Mouse (Mus musculus) MEL (cell line): ENCODE results near the gene Ccr6. TPM values are rescaled to one million over a fixed set of nuclear protein-coding genes. Genes with fewer than 3 reads are reported as not detected.

Experiments used
- DNase-seq: peaks from one replicate; pipeline ENCODE4 v3.0.0; 2011; ENCODE audit warnings: low read depth, low spot score
- H3K27ac ChIP-seq: 2 replicates; pipeline ENCODE4 v1.5.1; 2012; ENCODE audit warnings: low read depth, mild to moderate bottlenecking, control low read depth, low read length, moderate library complexity; ENCODE audit not compliant: control insufficient read depth
- H3K27me3 ChIP-seq, 2 experiments: fragments of 150-350 bp in 1 of 2; sonication (generic) in 1 of 2; 2 replicates each; pipeline ENCODE4 v1.6.1; 2012; ENCODE audit warnings: low read length in 2 of 2, mild to moderate bottlenecking in 2 of 2, improper control_type of control experiment in 1 of 2, moderate library complexity in 1 of 2; ENCODE audit not compliant: insufficient read depth in 2 of 2, control insufficient read depth in 1 of 2
- H3K36me3 ChIP-seq, 2 experiments: 2 replicates each; pipeline ENCODE4 v1.6.1; 2012 to 2014; ENCODE audit warnings: low read length in 2 of 2, improper control_type of control experiment in 1 of 2, inconsistent platforms in 1 of 2, mild to moderate bottlenecking in 1 of 2; ENCODE audit not compliant: insufficient read depth in 2 of 2, control insufficient read depth in 1 of 2
- H3K4me1 ChIP-seq, 2 experiments: fragments of 150-350 bp in 1 of 2; sonication (generic) in 1 of 2; 2 replicates each; pipeline ENCODE4 v1.6.1; 2012; ENCODE audit warnings: low read length in 2 of 2, improper control_type of control experiment in 1 of 2, mild to moderate bottlenecking in 1 of 2; ENCODE audit not compliant: insufficient read depth in 2 of 2, control insufficient read depth in 1 of 2
- H3K4me3 ChIP-seq, 2 experiments: fragments of 150-350 bp in 1 of 2; sonication (generic) in 1 of 2; 2 replicates each; pipeline ENCODE4 v1.5.1; 2012; ENCODE audit warnings: low read depth in 2 of 2, low read length in 2 of 2, mild to moderate bottlenecking in 2 of 2, moderate library complexity in 2 of 2, control low read depth in 1 of 2, improper control_type of control experiment in 1 of 2; ENCODE audit not compliant: control insufficient read depth in 1 of 2, insufficient read depth in 1 of 2
- H3K79me2 ChIP-seq: 2 replicates; pipeline ENCODE4 v1.6.1; 2012; ENCODE audit warnings: mild to moderate bottlenecking, low read length, moderate library complexity; ENCODE audit not compliant: control insufficient read depth, poor library complexity, insufficient read depth
- H3K9ac ChIP-seq: 2 replicates; pipeline ENCODE4 v1.6.1; 2012; ENCODE audit warnings: low read depth, mild to moderate bottlenecking, control low read depth, low read length, moderate library complexity; ENCODE audit not compliant: control insufficient read depth, poor library complexity, severe bottlenecking
- H3K9me3 ChIP-seq: fragments of 150-350 bp; sonication (generic); replicated peaks from 2 replicates; pipeline ENCODE4 v1.6.1; 2012; ENCODE audit warnings: mild to moderate bottlenecking, low read length, improper control_type of control experiment, moderate library complexity; ENCODE audit not compliant: insufficient read depth
- BHLHE40 ChIP-seq: IDR thresholded peaks from 2 replicates; pipeline ENCODE4 v1.6.1; 2012; ENCODE audit warnings: low read depth, mild to moderate bottlenecking, inconsistent platforms, low read length, improper control_type of control experiment, borderline replicate concordance
- CTCF ChIP-seq, 3 experiments: IDR thresholded peaks in 2 of 3; conservative IDR thresholded peaks in 1 of 3; 2 replicates each; pipeline ENCODE4 v1.5.1; 2011 to 2012; ENCODE audit warnings: low read length in 3 of 3, low read depth in 2 of 3, mild to moderate bottlenecking in 2 of 3, improper control_type of control experiment in 1 of 3, inconsistent platforms in 1 of 3, mixed read lengths in 1 of 3, moderate library complexity in 1 of 3; ENCODE audit not compliant: control insufficient read depth in 1 of 3, insufficient read depth in 1 of 3, poor library complexity in 1 of 3, severe bottlenecking in 1 of 3
- E2F4 ChIP-seq: IDR thresholded peaks from 2 replicates; pipeline ENCODE4 v1.6.1; 2011; ENCODE audit warnings: low read depth, low read length, improper control_type of control experiment, borderline replicate concordance
- ETS1 ChIP-seq: IDR thresholded peaks from 2 replicates; pipeline ENCODE4 v1.6.1; 2012; ENCODE audit warnings: low read depth, mild to moderate bottlenecking, inconsistent platforms, low read length, improper control_type of control experiment, moderate library complexity
- HCFC1 ChIP-seq: IDR thresholded peaks from 2 replicates; pipeline ENCODE4 v1.6.1; 2012; ENCODE audit warnings: low read depth, mild to moderate bottlenecking, inconsistent platforms, low read length, improper control_type of control experiment, moderate library complexity
- KAT2A ChIP-seq: conservative IDR thresholded peaks from 2 replicates; pipeline ENCODE4 v1.6.1; 2012; ENCODE audit warnings: low read depth, low read length, improper control_type of control experiment, inconsistent platforms
- MAFK ChIP-seq: IDR thresholded peaks from 2 replicates; pipeline ENCODE4 v1.6.1; 2011; ENCODE audit warnings: low read depth, mild to moderate bottlenecking, low read length, improper control_type of control experiment, borderline replicate concordance
- MAX ChIP-seq: IDR thresholded peaks from 2 replicates; pipeline ENCODE4 v1.6.1; 2011; ENCODE audit warnings: low read length, improper control_type of control experiment
- MXI1 ChIP-seq: IDR thresholded peaks from 2 replicates; pipeline ENCODE4 v1.6.1; 2011; ENCODE audit warnings: mild to moderate bottlenecking, low read depth, low read length, improper control_type of control experiment
- MYB ChIP-seq: IDR thresholded peaks from 2 replicates; pipeline ENCODE4 v1.6.1; 2011; ENCODE audit warnings: mild to moderate bottlenecking, low read depth, low read length, improper control_type of control experiment
- NELFE ChIP-seq: IDR thresholded peaks from 2 replicates; pipeline ENCODE4 v1.6.1; 2011; ENCODE audit warnings: low read depth, low read length, improper control_type of control experiment
- POLR2A ChIP-seq, 2 experiments: IDR thresholded peaks; 2 replicates each; pipeline ENCODE4 v1.6.1; 2011 to 2012; ENCODE audit warnings: low read length in 2 of 2, mild to moderate bottlenecking in 2 of 2, control low read depth in 1 of 2, improper control_type of control experiment in 1 of 2, low read depth in 1 of 2, moderate library complexity in 1 of 2; ENCODE audit not compliant: control insufficient read depth in 1 of 2, insufficient read depth in 1 of 2, poor library complexity in 1 of 2
- POLR2AphosphoS2 ChIP-seq: IDR thresholded peaks from 2 replicates; pipeline ENCODE4 v1.6.1; 2011; ENCODE audit warnings: low read length, improper control_type of control experiment
- POLR2AphosphoS5 ChIP-seq: IDR thresholded peaks from 2 replicates; pipeline ENCODE4 v1.6.1; 2012; ENCODE audit warnings: low read depth, borderline replicate concordance, mild to moderate bottlenecking, inconsistent platforms, low read length, moderate library complexity, mixed read lengths
- SIN3A ChIP-seq: IDR thresholded peaks from 2 replicates; pipeline ENCODE4 v1.6.1; 2012; ENCODE audit warnings: low read length, improper control_type of control experiment, inconsistent platforms
- SMC3 ChIP-seq: IDR thresholded peaks from 2 replicates; pipeline ENCODE4 v1.6.1; 2011; ENCODE audit warnings: low read depth, low read length, improper control_type of control experiment
- TBP ChIP-seq: IDR thresholded peaks from 2 replicates; pipeline ENCODE4 v1.8.0; 2011; ENCODE audit warnings: low read depth, low read length, improper control_type of control experiment
- TCF12 ChIP-seq: IDR thresholded peaks from 2 replicates; pipeline ENCODE4 v1.6.1; 2014; ENCODE audit warnings: low read depth, mild to moderate bottlenecking, inconsistent platforms, low read length, improper control_type of control experiment, moderate library complexity
- UBTF ChIP-seq: IDR thresholded peaks from 2 replicates; pipeline ENCODE4 v1.6.1; 2012; ENCODE audit warnings: low read depth, mild to moderate bottlenecking, inconsistent platforms, low read length, improper control_type of control experiment, moderate library complexity, borderline replicate concordance; ENCODE audit not compliant: insufficient read depth
- USF1 ChIP-seq: IDR thresholded peaks from 2 replicates; pipeline ENCODE4 v1.6.1; 2014; ENCODE audit warnings: low read depth, mild to moderate bottlenecking, inconsistent platforms, low read length, improper control_type of control experiment, moderate library complexity
- USF2 ChIP-seq, 2 experiments: IDR thresholded peaks; 2 replicates each; pipeline ENCODE4 v1.6.1; 2011 to 2012; ENCODE audit warnings: improper control_type of control experiment in 2 of 2, low read length in 2 of 2, borderline replicate concordance in 1 of 2, inconsistent platforms in 1 of 2, low read depth in 1 of 2, mild to moderate bottlenecking in 1 of 2; ENCODE audit not compliant: insufficient read depth in 1 of 2
- ZKSCAN1 ChIP-seq: IDR thresholded peaks from 2 replicates; pipeline ENCODE4 v1.6.1; 2012; ENCODE audit warnings: low read depth, mild to moderate bottlenecking, inconsistent platforms, low read length, improper control_type of control experiment, moderate library complexity
- ZMIZ1 ChIP-seq: IDR thresholded peaks from 2 replicates; pipeline ENCODE4 v1.6.1; 2012; ENCODE audit warnings: low read depth, mild to moderate bottlenecking, inconsistent platforms, low read length, improper control_type of control experiment, moderate library complexity
- polyA plus RNA-seq, 2 experiments: library from polyadenylated mRNA; stranded (reverse) in 1 of 2; unstranded in 1 of 2; fragments of >175 nt in 1 of 2; fragments of >200 nt in 1 of 2; gene quantifications; 2 replicates each; pipeline versions ENCODE4 v1.2.1 to v1.2.4; 2012; ENCODE audit warnings: low replicate concordance in 2 of 2, low read depth in 1 of 2; ENCODE audit not compliant: insufficient read length in 2 of 2, insufficient read depth in 1 of 2, missing spikeins in 1 of 2
- total RNA-seq: library from RNA; depleted of rRNA; stranded (reverse); fragments of 300-350 nt; gene quantifications from 2 replicates; pipeline ENCODE4 v1.2.3, GENCODE M21; 2012

Ccr6 gene
- total and polyA plus RNA-seq, 3 experiments, result not detected

DNA sequence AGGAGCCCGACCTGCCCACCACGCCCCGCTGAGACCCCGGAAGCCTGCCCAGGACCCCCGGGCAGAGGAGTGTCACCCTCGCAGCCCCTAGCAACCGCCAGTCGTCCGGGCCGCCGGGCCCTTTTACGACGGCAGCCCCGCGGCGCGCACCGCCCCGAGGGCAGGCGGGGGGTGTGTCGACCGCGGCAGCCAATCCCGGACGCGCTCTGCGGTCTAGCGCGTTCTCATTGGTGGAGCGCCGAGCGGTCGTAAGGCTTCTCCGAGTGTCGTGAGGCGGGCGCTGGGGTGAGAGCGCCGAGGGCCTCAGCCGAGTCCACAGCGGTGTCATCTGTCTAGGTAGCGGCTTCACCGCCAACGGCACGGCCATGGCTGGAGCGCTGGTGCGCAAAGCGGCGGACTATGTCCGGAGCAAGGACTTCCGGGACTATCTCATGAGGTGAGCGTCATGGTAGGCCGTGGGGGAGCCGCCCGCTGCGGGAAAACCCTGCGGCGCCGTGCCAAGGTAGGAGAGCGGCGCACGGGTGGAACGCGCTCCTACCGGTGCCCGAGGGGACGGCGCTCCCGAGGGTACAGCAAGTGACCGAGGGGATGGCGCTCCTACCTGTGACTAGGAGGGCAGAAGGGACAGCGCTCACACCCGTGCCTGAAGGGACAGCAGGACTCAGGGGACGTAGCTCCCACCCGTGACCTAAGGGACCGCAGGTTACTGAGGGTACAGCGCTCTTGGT lies 47.8 kb downstream of the Ccr6 start:
- peak; percentile 96 for DNase-seq
- Histone ChIP-seq H3K9ac (peak overlapping the region; percentile 90), H3K27me3 (no peaks in the 10 kb centered on the region), H3K27ac (peak overlapping the region; percentile 78), H3K36me3 (peaks cover 0 to 8% of the 10 kb centered on the region in 2 experiments; a peak in 2 of 4 replicates), H3K9me3 (no peaks in the 10 kb centered on the region), H3K4me1 (peaks cover 4 to 7% of the 10 kb centered on the region in 2 experiments; a peak in 3 of 4 replicates), H3K4me3 (peak overlapping the region; percentile 93 to 95), H3K79me2 (peaks cover 21% of the 10 kb centered on the region)
- TF ChIP-seq KAT2A (no peak), BHLHE40 (no peak), POLR2AphosphoS2 (peak; percentile 57; the same call in 1 of the 2 replicates), USF1 (no peak), SMC3 (no peak), UBTF (no peak), USF2 (IDR thresholded peaks at IDR 0.05; ENCODE audit: borderline replicate concordance in 1 of 2, insufficient read depth in 1 of 2, low read depth in 1 of 2, low read length in 2 of 2) (no peak), POLR2A (IDR thresholded peaks at IDR 0.05; ENCODE audit: control insufficient read depth in 1 of 2, insufficient read depth in 1 of 2, low read depth in 1 of 2, low read length in 2 of 2, poor library complexity in 1 of 2) (peak; percentile 86 to 89), ETS1 (peak; percentile 50; the same call in 1 of the 2 replicates), HCFC1 (peak; percentile 80), MXI1 (no peak), TCF12 (peak; percentile 63; the same call in 1 of the 2 replicates), POLR2AphosphoS5 (no peak), ZKSCAN1 (no peak), TBP (peak; percentile 63), E2F4 (no peak), NELFE (peak; percentile 82), MAFK (no peak), MAX (no peak), MYB (no peak), CTCF (IDR thresholded peaks at IDR 0.05 in 2 of 3, conservative IDR thresholded peaks at IDR 0.05 in 1 of 3; ENCODE audit: control insufficient read depth in 1 of 3, insufficient read depth in 1 of 3, low read depth in 2 of 3, low read length in 3 of 3, poor library complexity in 1 of 3, severe bottlenecking in 1 of 3) (peak in 1 of 3 experiments; percentile 12; a peak in 1 of 6 replicates), SIN3A (peak; percentile 74), ZMIZ1 (peak; percentile 73; the same call in 1 of the 2 replicates)
